Mouse (Mus musculus): ENCODE data around the gene Zpbp2.

GRCm38 (mm10) chr11:98525140-98525539 lies 25.8 kb upstream of the Zpbp2 start:
- TF ChIP-seq CTCF (IDR thresholded peaks at IDR 0.05; ENCODE audit: insufficient read depth, low read depth, low read length), result no peak
- no peak for TF ChIP-seq POLR2A (IDR thresholded peaks at IDR 0.05; ENCODE audit: insufficient read depth, low read depth, low read length)
